Mouse (Mus musculus) adrenal gland, postnatal 36 days (tissue): ENCODE measurements at regions not wholly inside any gene's neighbourhood (a gene's known extent, or its start where the extent isn't known, plus 50 kb on each side); places are given as distances from the start of the nearest gene placed in this dataset.

Source experiments
- DNase-seq, 2 experiments: peaks; one replicate each; pipeline ENCODE4 v3.0.0; 2021; ENCODE audit warnings: mixed read lengths in 1 of 2

DNA sequence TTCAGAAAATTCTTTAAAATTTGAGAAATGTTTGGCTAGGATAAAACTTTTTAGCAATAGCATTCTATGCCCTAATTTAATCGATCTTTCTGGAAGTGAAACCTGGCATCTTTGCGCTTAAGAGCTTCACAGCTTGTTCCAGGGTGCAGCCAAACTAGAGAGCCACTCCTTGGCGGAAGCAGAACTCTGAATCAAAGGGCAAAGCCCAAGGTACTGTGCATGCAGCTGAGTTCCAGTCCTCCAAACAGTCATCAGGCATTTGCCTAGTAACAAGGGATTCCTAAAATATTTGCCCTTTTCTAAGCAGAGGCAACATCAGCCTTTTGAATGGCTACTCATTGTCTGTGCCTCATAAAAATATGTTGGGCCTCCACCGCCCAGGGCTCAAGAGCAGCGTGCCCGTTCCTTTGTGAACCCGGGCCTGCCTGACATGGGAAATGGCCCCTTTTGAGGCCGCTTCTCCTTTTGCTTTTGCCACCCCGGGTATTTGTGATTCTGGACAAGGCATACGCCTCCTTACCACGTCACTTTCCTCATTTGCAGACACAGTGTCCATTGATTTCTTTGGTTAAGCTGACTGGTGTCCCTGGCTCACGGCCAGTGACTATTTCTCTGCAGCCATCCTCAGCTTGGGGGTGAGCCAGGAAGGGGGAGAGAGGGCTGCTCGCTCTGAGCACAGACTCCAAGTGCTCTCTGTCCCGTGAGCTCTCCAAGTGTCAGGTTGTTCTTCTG is 402.2 kb upstream of the Smim15 start:
- DNase-seq, result peak; percentile 19 to 60

DNA sequence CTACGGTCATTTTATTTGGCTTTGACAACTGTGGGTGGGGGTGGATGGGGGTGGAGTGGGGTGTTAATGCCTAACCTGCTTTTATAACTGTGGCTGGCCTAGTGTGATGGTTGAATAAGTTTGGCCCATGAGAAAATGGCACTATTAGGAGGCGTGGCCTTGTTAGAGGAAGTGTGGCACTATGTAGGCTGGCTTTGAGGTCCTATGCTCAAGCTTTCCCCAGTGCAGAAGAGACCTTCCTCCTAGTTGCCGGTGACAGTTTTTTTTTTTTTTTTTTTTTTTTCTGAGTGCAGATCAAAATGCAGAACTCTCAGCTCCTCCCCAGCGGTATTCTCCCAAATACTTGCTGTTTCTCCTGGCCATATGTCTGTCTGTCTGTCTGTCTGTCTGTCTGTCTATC is 404.6 kb upstream of the Smim15 start:
- DNase-seq, result no peak

DNA sequence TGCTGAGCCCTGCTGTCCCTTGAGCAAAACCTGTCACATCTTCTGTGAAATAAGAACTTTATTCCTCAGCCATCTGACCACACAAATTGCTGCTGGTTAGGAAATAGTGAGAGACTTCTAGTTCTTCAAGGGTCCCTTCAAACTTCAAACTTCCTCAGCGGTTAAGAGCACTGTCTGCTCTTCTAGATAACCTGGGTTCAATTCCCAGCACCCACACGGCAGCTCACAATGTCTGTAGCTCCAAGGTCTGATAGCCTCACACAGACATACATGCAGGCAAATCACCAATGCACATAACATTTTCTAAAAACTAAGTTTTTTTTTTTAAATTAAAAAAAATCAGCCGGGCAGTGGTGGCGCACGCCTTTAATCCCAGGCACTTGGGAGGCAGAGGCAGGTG is 407.0 kb upstream of the Smim15 start:
- no peak for DNase-seq

DNA sequence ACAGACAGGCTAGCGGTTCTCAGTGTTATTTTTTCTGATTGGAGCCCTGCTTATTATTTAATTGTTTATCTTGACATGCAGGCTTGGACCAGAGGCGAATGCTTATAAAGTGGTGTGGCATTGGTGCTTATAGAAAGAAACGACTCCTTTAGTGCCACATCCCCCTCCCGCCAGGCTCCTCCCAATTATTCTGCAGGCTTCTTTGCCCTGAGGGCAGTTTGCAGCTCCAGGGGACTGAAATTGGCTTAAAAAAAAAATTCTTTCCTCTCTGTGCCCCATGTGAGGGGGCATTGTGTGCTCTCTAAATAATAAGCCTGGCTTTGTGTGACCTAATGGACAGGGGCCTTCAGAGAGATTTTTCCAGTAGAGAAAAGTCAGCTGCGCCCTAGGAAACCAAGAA is 409.1 kb upstream of the Smim15 start:
- DNase-seq, result no peak

DNA sequence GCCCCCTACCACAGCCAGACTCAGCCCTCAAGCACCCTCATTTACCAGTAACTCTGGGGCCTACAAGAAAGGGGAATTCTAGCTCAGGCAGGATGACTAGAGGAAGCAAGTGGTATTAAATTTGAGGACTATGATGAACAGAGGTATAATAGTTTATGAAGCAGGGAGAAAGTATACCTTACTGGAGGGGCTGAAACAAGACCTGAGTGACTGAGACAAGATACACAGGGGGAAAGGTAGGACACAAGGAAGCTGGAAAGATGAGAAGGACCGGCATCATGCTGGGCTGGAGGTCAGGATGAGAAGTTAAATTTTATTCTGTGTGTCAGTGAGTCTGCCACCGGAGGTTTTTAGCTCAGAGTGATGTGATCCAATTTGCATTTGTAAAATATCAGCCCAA is 417.2 kb upstream of the Smim15 start:
- no peak for DNase-seq

DNA sequence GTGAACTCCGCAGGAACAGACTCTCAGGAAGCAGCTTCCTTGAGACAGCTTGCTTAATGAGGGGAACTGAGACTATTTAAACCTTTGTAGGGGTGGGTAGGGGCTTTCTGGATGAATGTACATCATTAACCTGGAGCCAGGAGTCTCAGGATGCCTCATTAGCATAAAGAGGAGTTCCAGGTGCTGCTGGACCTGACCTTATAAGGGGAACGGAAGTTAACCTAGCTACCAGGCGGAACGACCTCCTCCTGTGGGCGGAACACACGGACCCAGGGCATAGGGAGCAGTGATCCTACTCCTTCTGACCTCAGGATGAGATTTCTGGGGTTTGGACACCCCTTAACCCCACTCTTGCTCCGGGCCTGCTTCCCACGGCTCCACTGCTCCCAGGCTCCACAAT is 417.6 kb upstream of the Smim15 start:
- DNase-seq, result no peak

DNA sequence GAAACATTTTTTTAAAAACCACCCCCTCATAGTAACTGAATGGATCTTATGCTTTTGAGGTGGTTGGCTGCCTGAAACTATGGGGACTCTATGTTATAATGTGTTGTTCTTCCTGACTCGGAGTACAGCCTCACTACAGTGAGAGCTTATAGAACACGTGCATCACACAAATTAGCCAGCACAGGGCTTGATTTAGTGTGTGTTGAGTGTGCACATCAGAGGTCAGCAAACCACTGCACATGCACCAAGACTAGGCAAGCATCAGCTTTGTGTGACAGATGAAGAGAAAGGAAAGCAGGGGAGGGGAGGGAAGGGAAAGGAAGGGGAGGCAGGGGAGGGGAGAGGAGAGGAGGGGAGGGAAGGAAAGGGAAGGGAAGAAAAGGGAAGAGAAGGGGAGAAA is 422.9 kb upstream of the Smim15 start:
- DNase-seq, result no peak

DNA sequence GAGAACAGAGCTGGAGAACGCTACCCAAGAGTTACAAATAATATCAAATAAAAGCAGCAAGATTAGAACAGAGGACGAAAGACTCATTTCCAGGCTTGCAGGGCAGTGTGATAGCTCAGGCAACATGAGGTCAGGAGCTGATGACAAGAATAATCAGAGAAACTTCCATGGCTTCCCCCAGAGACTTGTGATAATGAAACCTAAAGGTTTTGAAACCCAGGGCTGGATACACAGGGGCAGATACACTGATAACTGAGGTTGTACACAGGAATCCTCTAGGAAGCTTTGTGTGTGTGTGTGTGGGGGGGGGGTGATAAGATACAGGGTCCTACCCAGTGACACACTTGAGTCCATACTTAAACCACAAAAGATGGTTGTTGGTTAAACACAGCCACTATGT is 423.4 kb upstream of the Smim15 start:
- no peak for DNase-seq

DNA sequence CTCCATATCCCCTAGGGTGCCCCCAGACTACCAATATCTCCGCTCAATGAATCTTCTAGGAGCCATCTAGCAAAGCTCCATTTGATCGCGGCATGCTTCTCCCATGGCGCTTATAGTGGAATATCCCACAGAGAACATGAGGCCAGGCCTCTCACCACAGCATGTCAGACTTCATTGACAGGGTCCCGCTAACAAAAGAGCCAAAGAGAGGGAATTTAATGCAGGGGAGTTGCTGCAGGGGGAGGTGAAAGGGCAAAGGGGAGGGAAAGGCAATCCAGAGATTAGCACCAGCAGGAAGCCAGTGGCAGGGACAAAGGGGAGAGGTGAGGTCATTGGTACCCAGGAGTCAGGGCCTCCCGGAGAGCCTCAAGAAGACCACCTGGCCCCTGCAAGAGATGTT is 424.0 kb upstream of the Smim15 start:
- no peak for DNase-seq

DNA sequence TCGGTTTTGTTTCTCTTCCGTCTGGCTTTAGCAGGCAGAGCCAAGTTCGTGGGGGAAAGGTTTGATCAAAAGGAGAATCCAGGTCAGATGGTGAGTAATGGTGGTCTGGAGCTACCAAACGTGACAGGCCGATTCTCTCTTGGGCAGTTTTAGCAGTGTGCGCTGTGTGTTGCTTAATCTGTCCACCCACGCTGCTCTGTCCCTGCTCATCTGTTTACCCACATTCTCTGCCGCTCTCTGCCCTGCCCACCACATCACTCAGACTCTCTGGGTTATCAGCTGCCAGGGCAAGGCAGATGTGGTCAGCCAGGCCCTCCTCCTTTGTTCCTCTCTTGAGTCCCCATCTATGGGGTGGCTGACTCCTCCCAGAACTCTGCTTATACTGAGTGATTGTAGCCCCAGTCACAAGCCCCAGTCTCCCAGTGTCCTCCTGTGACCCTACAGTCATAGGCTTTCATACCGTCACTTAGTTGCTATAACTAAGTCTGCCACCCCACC is 424.8 kb upstream of the Smim15 start:
- peak in 1 of 2 experiments; percentile 13 for DNase-seq

DNA sequence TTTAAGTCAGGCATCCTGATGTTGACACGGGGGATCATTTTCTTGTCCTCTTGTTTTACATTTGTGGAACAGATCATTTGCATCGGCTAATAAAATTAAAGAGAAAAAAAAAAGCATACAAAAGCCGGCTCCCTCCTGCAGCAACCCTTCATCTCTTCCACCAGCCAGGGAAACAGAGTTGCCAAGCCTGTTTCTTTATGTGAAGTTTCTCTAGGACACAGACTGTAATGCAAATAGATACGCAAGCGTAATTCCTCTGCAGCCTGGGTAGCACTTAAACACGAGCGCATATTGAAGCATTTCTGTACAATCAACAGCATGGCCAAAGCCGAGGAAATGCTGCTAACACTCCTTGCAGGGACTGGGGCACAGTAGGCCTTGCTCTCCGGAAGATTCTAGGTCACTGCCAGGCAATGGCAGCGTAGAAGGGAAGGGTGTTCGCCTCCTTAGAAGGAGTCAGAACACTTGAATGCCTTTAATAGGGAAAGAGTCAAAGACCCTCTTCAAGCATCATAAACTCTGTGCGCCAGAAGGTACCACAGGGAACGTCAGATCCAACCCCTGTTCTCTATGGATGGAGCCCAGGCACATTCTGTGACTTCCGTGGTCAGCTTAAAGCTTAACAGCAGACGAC is 425.3 kb upstream of the Smim15 start:
- no peak for DNase-seq

DNA sequence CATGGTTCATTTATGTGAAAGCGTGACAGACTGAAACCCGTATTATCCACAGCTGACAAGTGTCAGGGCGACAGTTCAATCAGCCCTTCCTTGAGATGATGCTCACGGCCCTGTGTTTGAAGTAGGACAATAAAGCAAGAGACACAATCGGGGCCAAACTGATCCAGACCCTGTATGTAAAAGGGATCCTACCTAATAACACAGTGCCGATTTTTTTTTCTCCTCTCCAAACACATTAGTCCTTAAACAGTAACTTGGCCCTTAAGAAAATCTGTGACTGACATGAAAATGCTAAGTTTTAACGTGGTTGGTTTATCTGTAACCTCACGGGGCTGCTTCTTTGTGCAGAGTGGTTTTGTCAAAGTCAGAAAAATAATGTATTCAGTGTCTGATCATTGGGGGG is 425.9 kb upstream of the Smim15 start:
- no peak for DNase-seq

DNA sequence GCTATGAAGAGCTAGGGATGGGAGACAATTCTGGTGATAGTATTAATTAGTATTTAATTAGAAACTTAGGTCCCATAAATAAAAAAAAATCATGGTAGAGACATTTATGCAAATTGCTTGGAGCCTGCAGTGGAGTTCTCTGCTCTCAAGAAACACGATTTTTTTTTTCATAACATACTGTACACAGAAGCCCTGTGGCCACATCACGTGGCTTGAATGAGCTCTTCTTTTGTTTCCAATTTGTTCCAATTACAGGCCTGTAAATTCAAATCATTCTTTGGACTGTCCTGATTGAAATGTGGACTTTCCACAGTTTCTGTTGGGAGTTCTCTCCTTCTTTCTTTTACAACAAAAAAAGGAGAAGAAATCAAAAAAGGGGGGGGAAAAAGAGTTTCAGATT is 426.7 kb upstream of the Smim15 start:
- DNase-seq, result no peak

DNA sequence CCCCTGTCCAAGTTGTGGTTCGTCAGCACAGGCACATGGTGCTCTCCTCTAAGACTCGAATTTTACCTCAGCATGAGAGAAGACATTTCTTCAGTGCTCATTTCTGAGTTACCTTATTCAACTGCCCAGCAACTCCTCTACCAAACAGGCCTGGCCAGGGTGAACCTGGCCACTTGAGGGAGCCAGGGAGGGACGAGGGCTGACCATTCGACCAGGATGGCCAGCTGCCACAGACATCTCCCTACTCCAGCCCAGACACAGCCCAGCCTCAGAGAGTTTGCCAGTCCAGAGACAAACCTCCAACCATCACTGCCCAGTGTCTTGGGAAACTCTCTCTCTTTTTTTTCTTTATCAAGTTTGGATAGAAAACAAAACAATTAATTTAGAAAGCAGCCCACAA is 427.5 kb upstream of the Smim15 start:
- peak; percentile 7 to 40 for DNase-seq

DNA sequence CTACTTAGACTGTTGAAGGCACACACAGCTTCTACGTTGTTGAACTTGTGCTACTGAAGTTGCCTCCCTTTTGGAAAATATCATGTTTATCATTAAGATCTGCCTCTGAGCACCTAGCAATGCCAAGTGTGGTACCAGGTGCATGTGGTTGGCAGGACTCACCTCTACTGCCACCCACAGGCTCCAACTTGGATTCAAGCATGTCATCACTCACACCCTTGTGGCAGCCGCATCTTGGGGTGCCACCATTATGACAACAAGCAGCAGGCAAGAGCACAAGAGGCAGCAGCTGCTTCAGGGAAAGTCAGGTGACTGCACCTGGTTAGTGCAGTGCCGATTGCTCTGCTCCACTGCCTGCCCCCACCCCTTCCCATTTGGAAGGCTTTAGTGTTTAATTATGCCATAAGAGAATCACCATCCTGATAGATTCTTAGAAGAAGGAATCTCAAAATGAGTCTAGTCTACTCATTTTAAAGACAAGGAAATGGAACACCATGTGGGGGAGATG is 435.2 kb upstream of the Smim15 start:
- no peak for DNase-seq

DNA sequence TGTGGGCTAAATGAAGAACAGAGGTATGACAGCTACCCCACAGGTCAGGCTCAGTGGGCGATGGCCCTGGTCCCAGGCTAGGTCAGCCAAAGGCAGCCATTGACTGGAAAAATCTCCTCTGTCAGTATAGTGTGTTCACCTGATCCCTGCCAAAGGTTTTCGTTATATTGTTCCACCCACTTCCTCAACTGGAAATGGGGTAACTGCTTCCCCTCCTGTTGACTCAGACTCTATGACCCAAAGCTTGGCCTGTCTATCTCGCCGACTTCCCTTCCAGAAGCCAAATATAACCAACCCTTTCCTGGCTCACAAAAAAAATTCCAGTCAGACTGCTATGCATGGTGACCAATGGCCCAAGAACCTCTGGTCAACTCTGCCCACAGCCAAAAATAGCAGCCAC is 437.0 kb upstream of the Smim15 start:
- DNase-seq, result peak; percentile 10 to 22

DNA sequence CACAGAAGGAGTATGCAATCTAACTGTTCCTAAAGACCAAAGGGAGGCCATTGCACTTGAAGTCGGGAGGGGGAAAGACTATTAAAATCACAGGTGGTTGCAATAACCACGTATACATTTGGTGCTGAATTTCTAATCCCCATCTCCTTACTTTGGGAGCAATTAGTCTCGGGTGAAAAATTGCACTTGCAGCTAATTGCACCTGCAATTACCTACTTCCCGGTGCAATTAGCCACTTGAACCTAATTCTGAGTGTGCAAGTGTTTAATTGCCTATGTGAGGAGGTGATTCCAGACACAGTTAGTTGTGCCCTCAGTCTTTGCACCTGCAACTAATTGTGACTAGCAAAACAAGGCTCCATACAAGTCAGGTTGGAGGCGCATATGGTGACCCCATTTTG is 442.1 kb upstream of the Smim15 start:
- no peak for DNase-seq

DNA sequence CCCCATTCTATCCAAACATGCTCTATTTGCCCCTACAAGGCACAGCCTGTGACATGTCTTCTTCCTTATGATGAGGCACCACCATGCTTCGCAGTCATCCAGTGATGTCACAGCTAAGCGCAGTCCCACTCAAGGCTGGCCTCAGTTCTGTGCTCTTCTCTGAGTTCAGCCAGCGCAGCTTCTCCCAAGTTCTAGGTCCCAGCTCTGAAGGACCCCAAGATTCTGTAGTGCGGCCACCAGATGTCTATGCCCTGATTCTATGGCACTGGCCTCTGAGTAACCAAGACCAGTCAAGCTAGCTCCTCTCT is 443.2 kb upstream of the Smim15 start:
- no peak for DNase-seq

DNA sequence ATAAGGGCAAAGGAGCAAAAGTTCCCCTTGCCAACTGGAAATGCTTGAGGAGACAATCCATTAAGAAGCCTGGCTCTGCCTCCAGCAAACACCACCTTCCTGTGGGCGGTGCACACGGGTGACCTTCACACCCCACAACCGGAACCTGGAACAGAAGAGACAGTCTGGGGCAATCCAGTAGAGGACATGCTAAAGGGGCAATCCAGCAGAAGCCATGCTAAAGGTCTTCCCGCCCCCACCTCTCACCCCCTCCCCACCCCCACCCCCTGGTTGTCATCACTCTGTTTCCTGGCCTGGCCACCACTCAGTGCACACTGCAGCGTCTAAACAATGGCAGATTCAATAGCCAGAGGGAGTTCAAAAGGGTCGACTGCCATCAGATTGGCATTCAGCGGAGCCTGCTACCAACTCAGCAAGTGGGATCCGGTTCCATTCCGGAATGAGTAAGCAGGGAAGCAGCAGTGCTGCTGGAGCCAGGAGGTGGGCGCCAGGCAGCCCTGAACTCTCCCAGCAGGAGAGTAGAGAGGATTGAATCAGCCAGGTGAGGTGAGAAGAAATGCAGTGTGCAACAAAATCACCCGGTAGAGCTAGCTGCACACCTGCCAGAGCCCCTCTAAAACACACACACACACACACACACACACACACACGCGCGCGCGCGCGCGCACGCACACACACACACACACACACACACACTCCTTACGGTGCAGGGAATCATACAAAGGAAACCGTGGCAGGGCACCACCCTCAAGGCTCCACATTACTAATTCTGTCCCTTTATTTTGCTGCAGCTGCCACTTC is 443.7 kb upstream of the Smim15 start:
- DNase-seq, result peak; percentile 51 to 62

DNA sequence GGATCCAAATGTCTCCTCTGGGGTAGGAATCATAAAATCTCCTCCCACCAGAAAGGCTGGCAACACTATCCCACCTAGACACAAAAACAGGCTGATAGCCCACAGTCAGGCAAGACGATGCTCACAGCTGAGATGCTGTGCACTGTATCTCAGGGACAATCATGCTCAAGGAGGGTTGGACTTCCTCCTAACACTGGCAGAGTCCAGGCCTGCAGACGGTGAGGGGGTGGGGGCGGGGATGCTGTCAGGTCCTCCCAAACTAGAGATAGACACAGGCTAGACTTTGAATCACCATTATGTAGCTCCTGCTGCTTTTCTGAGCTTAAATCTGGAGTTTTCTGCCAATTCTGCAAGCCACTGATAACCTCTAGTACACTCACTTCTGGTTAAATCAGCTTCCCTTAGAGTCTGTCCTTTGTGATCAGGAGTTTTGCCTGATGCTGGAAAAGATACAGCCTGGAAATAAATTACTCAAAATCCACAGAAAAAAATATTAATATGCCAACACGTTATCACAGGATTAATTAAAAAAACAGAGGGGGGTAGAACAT is 445.1 kb upstream of the Smim15 start:
- no peak for DNase-seq

DNA sequence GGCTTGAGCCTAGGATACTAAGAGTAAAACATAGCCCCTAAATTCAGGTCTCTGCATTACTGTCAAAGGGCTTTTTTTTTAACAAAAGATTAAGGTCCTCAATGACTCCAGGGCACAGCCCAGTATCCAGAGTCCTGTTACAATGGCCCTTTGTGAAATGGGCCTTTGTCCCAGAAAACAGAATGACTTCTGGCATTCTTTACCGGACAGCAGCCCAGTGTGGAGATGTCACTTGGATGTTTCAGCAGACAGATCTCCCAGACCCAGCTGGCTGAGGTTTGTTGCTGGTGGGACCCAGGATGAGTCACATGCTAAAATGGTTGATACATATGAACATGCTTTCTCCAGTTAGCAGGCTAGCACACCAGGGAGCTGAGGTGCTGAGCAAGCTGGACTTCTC is 445.9 kb upstream of the Smim15 start:
- DNase-seq, result no peak

DNA sequence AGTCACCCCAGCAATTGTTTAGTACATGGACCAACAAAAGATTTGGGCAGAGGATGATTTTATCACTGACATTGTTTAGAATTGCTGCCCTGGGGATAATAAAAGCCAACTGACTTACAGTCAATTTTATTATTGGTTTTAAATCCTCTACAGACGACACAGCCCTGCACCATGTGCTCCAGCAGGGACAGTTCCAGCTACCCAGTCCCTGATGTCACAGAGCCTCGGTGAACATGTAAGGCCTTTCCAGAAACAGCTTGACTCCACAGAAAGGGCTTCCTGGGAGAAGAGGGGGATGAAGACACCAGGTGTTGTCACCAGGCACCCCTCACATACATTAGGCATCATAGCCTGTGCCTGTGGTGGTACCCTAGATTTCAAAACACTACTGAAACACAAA is 447.0 kb upstream of the Smim15 start:
- no peak for DNase-seq

DNA sequence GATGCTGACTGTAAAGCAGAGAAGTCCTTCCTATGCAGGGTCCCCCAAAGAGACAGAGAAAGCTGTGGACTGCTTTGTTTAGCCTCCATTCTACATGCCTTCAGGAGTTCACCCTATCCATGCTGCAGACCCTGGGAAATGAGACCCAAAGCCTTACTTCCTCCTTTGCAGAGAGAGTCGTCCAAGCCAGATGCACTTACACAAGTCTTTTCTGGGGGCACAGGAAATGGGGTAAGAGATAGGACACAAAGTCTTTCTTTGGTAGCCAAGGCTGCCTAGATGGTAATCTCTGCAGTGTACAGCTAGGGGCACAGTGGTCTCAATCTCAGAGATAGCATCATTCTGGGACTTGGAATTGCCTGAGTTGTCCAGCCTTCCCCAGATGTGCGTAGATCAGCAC is 448.1 kb upstream of the Smim15 start:
- DNase-seq, result no peak
